Mouse (Mus musculus) layer of hippocampus, adult 8-10 months (tissue): ENCODE measurements around the gene Cdh23. TPM values are rescaled to one million over a fixed set of nuclear protein-coding genes. Genes with fewer than 3 reads are reported as not detected.

Experiments used
- DNase-seq, 2 experiments: peaks; one replicate each; pipeline ENCODE4 v3.0.0; 2022; ENCODE audit warnings: low spot score in 2 of 2
- total RNA-seq, 4 experiments: library from RNA; stranded (reverse); gene quantifications; 2 replicates each; pipeline ENCODE4 v1.2.4; 2022

The Cdh23 gene
- total RNA-seq, 4 experiments from 2014 or later, result 3.5 to 5.6 (median 4.0) TPM

DNA sequence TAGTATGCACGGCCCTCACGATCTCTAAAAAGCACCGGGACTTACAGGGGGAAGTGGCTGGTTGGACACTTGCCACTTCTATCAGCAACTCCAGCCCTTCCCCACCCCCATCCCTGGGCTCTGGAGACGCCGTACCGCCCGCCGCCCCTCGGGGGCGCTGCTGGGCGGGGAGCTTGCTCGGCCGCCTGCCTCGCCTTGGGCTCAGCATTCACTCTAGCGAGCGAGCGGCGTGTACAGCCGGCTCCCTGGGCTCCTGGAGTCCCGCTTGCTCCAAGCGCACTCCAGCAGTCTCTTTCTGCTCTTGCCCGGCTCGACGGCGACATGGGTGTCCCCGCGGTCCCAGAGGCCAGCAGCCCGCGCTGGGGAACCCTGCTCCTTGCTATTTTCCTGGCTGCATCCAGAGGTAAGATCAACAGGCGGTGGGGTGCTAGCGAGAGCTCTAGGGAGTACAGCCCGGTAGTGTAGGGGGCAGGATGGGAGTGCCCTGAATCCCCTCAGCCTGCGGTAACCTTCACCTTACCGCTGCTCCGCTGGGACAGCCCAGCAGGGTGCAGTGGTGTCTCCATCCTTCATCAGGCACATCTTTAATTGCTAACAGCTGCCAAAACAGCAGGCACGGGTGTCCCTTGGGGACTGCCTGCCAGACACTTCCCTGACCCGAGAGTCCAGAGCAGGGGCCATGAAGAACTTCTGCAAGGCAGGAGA is 349.4 kb downstream of the Cdh23 start, which contains the start of gene Vsir:
Gene Vsir (plus strand): TSS at position 151 of the 705 bp plus-strand sequence.
- peak in 1 of 2 experiments; percentile 43 for DNase-seq

DNA sequence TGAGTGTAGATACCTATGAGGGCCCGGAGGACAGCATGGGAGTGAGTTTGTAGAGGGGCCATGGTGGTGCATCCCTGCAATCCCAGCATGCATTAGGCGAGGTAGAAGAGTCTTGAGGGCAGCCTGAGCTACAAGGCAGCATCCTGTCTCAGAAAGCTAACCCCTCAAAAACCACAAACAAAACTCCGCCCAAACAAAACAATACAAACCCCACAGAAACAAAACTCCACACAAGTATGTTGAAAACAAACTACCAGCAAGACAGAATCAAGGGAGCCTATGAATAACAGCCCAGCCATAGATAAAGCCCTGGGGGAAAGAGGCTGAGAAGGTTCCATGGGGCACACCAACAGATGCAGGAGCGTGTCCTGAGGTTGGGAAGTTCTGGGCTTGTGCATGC is 350.2 kb downstream of the Cdh23 start:
- DNase-seq, result no peak

DNA sequence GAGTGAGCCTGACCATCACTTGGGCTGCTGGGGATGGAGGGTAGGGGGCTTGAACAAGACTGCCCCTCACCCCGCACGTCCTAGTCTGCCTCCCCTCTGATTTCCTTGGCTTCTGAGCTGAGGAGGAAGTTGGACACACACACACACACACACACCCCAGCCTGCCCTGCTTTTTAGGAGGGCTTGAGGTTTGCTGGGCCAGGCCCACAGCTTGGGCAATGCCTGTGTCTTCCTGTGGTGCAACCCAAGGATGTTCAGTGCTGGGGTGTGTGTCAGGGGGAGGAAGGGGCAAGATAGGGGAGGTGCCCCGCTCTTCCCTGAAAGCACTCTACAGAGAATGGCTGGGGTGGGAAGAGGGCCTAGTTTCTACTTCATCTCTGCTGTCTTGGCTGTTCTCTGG is 352.2 kb downstream of the Cdh23 start:
- no peak for DNase-seq

DNA sequence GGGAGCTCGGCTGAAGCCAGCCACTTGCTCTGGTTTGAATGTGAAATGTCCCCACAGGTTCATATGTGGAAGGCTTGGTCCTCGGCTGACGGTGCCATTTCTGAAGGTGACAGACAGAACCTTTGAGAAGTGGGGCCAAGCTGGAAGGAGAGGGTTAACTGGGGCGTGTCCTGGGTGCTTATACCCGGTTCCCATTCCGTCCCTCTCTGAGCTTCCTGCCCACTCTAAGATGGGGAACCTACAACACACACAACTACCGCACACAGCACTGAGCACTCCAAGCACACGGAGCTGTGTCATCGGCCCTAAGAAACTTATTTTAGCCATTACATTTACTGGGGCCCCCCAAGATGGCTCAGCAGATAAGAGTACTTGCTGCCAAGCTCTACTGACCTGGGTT is 354.8 kb downstream of the Cdh23 start:
- no peak for DNase-seq

DNA sequence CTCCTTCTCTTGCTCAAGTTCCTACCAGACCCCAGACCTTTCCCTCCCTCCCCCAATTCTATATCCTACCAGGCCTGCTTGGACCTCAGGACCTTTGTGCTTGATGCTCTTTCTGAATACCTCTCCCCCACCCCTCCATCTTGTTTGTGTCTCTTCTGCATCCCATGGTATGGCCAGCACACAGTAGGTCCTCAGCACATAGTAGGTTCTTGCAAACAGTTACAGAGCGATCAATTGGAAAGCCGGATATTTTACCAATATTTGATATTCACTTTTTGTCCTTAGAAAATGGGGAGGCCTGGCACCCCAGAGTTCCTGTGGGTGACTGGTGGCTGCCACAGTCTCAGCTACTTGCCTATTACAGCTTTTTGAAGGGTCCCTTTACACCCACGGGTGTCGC is 361.3 kb downstream of the Cdh23 start:
- no peak for DNase-seq

DNA sequence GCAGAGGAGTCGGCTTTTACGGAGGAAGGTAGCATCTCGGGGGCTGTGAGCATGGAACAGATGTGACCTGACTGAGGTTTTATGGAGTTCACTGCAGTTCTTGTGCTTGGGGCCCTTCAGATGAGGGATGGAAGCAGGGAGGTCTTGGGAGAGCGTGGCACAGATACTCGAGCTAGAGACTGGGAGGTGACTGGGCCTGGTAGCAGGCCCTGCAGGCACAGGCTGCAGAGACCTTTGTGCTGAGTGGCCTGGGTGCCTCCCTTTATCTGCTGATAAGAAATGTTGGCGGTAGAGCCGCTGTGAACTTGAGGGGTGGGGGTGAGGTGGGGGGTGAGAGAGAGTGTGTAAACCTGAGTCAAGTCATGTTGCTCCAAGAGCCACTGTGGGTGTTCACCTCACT is 361.7 kb downstream of the Cdh23 start:
- DNase-seq, result no peak

DNA sequence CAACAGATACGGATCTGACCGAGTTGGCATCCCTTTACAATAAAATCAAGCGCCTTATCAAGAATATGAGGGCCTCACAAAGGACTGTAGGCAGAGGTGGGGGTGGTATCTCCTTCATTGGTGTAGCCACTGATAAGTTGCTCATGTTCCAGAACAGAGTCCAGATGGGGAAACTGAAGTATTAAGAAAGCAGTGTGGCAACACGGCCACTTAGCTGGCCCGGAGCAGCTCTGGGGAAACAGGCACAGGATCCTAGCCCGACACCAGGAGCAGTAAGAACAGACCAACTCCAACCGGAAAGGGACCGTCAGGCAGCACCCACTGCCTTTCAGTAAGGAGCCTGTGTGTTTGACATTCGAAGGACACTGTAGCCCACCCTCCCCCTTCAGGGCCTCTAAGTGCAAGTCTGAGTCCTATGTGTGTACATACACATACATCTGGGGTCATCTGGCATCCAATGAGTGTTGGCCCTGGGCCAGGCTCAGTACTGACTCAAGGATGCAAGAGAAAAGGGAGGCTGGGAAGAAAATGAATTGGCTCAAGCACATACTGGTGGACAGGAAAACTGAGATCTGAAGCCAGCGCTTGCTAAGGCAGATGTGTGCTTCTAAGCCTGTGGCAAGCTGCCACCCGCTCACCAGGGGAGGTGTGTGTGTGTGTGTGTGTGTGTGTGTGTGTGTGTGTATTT is 367.2 kb downstream of the Cdh23 start:
- DNase-seq, result no peak

DNA sequence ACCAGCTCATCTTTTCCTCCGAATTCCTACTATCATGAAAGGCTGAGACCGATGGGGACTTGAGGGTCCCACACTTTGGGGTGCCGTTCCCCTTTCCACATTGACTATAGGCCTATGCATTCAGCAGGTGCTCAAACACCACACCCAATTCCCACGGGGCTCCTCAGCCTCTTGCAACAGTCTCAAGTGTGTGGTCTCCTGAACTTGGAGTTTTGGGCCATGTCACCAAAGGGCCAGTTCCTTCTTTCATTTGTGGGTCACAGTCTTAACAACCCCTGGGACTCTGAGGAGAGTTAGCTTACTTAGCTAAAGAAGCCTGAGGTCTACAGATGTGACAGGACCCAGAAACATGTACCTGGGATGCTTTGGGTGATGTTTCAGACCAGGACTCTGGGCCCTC is 380.1 kb downstream of the Cdh23 start:
- DNase-seq, result no peak

DNA sequence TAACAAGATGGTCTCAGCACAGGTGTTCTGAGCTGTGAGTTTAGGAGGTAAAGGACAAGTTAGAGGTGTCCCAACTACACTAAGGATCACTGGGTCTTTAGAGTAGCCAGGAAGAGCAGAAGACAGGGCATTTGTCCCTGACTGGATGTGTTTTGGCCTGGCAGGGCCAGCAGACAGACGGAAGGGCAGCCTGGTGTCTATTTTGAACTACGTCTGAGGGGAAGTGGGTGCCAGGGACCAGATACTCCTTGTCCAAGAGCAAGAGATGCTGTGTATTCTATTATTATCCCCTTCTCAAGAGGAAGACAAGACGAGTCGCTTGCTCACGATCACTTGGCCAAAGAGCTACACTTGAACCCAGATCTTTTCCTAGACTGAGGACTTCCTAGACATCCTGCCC is 382.7 kb downstream of the Cdh23 start:
- no peak for DNase-seq

DNA sequence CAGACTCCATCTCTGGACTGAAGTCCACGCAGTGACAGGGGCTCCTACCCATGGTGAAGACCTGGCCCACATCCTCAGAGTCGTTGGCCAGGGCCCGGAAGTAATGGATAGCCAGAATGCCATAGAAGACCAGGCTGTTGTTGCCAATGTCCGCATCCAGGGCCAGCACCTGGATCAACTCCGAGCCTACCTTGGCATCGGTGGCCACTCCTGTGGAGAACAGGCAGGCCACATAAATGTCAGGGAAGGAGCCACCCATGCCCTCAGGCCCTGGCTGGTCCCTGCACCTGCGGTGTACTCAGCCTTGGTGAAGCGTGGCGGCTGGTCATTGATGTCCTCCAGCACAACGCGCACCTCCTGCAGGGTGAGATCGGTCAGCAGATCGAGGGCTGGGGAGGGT is 385.7 kb downstream of the Cdh23 start:
- no peak for DNase-seq

DNA sequence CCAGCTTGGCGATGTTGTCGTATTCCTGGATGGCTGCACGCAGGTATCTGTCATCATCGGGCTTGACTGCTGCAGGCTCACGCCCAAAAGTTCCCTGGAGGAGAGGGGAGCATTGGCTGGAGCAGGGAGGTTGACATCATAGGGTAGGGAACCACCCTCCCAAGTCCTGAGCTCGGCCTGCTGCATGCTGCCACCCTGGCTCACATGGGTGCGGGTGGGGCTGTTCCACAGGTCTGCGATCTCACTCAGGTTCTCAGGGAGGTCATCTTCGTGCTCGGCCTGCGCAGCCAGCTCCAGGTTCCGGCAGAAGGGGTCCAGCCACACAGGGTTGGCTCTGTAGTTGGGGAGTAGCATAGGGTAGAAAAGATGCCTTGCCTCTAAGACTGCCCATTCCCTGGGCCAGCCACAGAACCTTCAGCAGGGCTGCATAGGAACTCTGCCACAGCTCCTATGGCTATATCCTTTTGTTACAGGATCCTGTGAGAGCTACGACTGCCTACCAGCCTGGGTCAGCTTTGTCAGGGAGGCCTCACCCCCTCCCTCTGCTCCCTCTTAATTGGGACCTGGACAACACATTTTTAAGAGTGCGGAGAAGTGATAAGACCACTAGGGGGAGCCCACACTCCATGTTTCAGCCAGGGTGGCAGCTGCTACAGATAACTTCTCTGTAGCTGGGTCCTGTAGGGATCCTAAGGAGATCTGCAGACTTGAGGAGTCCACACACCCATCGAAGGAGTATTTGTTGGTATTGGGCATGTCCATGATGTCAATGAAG is 391.2 kb downstream of the Cdh23 start:
- peak; percentile 68 to 79 for DNase-seq

DNA sequence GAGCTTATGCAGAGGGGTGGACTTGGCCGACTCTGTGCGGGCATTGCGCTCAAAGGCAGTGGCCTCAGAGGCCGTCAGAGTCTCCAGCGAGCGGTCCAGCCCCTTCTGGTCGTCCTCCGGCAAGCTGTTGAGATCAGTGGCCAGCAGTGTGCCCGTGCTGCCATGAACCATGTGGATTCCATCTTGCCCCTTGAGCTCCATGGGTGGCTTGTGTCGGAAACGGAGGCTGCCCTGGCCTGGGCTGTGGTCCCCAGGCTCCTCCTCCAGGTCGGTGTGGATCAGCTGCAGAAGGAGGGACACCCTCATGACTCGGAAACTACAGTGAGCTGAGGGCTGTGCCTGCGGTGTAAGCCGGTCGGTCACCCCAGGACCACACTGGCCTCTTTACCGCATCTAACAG is 392.9 kb downstream of the Cdh23 start:
- no peak for DNase-seq

DNA sequence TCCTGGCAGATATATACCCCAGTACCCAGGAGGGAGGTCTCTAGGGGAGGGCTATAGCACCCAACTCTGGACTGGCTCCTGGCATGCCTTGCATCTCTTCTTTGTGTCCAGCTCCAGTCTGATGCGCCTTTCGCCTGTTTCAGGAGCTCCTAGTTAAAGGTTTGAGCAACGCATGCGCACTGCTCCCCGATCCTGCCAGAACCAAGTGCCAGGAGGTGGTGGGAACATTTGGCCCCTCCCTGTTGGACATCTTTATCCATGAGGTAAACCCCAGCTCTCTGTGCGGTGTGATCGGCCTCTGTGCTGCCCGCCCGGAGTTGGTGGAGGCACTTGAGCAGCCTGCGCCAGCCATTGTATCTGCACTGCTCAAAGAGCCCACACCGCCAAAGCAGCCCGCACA is 396.7 kb downstream of the Cdh23 start:
- no peak for DNase-seq

DNA sequence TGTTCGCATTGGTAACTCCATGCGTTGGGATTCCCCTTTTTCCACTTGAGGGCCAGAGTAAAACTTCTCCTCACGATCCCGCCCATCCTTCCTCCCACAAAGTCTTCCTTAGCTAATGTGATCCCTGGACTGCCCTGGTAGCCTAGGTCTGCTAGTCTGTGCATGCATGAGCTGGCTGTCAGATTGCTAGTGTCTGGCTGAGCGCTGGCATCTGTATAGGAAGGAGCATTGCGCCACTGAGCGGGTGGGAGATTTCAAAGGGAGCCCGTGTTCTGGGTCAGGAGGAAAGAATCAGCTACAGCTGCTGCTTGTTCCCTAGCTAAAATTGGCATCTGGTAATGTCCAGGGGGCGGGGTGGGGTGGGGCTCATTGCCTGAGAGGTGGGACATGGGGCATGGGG is 400.3 kb downstream of the Cdh23 start:
- peak in 1 of 2 experiments; percentile 6 for DNase-seq

DNA sequence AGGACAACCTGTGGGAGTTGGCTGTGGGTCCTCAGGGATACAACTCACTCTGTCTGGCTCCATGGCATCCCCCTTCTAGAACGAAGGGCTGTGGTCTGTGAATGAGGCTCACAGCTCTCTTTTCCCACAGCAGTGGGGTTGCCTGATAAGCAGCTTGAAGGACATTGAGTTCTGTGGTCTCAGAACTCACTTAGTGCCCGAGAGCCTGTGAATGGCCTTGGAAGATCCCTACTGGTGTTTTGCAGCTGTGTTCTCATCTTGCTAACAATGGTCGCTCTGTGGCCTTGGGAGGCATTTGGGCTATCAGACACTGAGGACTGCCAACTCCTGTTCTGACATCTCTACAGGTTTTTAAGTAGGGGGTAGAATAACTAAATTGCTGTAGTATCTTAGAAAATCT is 400.9 kb downstream of the Cdh23 start:
- no peak for DNase-seq

DNA sequence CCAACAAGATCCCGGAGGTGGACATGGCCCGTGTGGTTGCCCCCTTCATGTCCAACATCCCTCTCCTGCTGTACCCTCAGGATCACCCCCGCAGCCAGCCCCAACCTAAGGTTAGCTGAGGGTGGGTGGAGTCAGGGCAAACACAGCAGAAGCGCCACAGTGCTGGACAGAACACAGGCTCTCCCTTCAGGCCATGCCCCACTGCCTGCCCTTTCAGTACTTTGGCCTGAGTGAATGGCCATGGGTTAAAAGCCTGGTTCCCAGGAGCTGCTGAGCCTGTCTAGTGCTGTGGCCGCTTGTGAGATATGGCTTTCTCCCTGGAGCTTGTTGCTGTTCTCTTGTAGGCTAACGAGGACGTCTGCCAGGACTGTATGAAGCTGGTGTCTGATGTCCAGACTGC is 401.7 kb downstream of the Cdh23 start:
- DNase-seq, result no peak

DNA sequence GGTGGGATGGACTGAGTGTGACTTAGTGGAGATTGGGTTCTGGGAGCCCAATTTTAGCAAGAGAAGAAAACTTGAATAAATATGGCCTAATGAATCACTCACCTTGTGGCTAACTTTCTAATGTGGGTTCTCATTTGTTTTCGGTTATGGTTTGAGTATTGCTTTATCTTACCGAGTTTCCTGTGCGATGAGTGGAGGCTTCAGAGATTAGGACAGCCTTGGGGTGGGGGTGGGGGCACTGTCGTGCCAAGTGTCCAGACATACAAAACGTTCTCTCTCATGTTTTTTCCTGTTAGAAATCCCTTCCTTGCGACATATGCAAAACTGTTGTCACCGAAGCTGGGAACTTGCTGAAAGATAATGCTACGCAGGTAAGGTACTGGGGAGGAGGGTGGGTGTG is 404.1 kb downstream of the Cdh23 start:
- DNase-seq, result no peak

DNA sequence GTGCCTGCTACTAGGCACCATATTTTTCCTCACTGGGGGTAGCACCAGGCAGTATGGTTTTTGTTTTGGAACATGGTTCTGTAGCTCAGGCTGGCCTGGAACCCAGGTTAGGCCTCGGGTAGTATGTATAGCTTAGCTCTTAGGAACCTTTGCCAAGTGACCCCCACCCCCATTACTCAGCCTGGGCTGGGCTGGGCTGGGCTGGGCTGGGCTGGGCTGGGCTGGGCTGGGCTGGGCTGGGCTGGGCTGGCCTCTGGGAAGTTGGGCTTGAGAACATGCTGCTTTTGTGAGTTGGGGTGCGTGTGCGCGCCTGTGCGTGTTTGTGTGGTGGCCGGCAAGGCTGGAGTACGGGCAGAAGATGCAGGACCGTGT is 405.6 kb downstream of the Cdh23 start:
- no peak for DNase-seq

DNA sequence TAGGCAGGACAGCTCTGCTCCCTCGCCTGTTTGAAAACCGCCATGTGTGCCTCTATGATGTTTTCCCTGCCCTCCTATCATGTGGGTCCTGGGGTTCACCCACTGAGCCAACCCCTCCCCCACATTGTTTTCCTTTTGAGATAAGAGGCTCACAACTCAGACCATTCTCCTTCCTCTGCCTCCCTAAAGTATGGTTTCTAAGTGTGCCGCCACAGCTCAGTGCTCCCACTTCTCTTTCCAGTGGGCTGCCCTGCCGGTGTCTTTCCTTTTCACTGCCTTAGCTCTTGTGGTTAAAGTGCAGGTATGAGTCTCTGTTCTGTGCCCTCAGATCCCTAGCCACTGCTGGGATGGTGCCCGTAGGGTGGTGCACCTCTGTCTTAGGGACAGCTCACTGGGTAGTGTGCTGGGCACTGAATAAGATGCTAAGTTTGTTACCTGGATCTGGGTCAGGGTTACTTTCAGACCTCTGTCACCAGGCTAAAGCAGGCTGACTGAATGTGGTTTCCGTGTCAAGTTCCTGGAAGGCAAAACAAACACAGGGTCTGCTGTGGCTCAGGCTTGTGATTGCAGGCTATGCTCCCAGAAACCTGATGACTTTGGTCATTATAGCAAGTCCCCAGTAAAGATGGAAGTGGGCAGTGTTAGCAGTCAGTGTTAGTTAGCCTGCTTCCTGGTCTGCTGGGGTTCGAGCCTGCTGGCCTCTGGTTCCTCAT is 406.1 kb downstream of the Cdh23 start:
- DNase-seq, result no peak

DNA sequence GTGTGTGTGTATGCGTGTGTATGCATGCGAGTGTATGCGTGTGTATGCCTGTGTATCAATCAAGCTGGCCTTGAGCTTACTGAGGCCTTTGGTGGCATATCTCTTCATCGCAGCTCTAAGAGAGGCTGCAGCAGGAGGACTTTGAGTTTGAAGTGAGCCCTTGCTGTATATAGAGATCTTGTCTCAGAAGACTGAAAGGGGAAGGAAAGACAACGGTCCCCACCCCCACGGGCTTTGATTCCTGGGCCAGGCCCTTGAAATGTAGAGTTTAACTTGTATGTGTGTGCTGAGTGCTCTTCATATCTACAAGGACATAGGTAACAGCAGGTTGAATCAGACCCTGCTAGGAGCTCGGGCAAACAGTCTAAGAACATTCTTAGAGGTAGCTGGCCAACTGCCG is 407.1 kb downstream of the Cdh23 start:
- DNase-seq, result no peak

DNA sequence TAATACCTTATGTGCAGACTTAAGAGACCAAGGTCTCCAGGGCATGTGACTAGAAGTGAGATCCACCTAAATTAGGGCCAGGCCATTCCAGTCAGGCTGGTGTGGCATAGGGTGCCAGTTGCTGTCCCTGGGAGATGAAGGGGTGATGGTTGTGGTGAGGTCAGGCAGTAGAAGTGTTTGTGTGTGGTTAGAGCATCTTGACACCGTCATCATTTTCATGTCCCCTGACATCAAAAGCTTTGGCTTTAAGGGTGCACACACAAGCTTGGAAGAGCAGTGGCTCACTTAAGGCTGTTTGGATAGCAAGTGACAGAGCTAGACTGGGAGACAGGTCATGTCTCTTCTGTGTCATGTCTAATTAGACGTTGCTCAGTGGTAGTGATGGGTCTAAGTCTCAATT is 408.6 kb downstream of the Cdh23 start:
- no peak for DNase-seq

DNA sequence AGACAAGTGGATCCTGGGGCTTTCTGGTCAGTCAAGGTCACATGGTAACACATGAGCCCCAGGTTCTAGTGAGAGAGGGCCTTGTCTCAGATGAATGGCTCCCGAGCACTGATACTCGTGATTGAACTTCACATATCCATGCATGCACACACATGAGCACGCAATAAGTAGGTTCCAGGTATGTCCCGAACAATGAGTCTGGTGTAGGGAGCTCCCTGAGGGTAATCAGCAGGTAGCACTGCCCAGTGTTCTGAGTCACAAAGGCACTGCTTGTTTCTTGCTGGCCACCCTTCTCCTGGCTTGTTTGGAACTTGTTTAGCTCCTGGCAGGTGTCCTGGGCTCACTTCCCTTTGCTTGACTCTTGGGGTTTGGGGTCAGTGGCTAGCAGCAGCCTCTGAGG is 409.1 kb downstream of the Cdh23 start:
- no peak for DNase-seq
